Mouse (Mus musculus): Measurements from ENCODE around the gene Gm17332. TPM values are rescaled to one million over a fixed set of nuclear protein-coding genes. Genes with fewer than 3 reads are reported as not detected.
A peak's percentile ranks its signal among the peaks of the same experiment; 100 is the strongest.
"Not testable (repeated sequence)": the region's sequence is repeated elsewhere in the genome, so short reads cannot be mapped to it uniquely, and the experiment has no call there.

Gm17332 gene
- polyA plus RNA-seq, 2 experiments = not detected

- Histone ChIP-seq H3K4me2 (ENCODE audit: low read depth) (no peak overlapping the region), H3K4me3 (ENCODE audit: insufficient read depth in 1 of 2, low read depth in 2 of 2, low read length in 2 of 2) (no peak overlapping the region), H3K4me1 (replicated peaks; ENCODE audit: control insufficient read depth in 2 of 2, insufficient read depth in 2 of 2, low read length in 1 of 2) (no peaks in the 10 kb centered on the region), H3K27ac (no peak overlapping the region), H3K9me3 (ENCODE audit: control insufficient read depth, low read length) (no peaks in the 10 kb centered on the region), H3K27me3 (ENCODE audit: control insufficient read depth, insufficient read depth, low read length) (no peaks in the 10 kb centered on the region), H3K9ac (replicated peaks) (no peak overlapping the region), H3K36me3 (replicated peaks; ENCODE audit: control insufficient read depth, insufficient read depth, low read depth) (no peaks in the 10 kb centered on the region)
- TF ChIP-seq EP300 (IDR thresholded peaks at IDR 0.05; ENCODE audit: low read depth) = no peak
- TF ChIP-seq CTCF (IDR thresholded peaks at IDR 0.05; ENCODE audit: low read depth) = no peak
- ATAC-seq (ENCODE audit: insufficient read depth) (no peak), DNase-seq (ENCODE audit: low read depth in 3 of 3, low spot score in 3 of 3) (no peak)
- WGBS (ENCODE audit: insufficient replicate concordance) = 57% methylated on average over 2 of the region's 2 CpGs
These were observed 12.5 kb upstream of the Gm17332 start for GRCm38 (mm10) chr11:31194761-31195160.

- WGBS (ENCODE audit: insufficient replicate concordance) = 11% methylated on average over 4 of the region's 4 CpGs
- Histone ChIP-seq H3K4me2 (ENCODE audit: low read depth) (peak overlapping the region; percentile 58), H3K9me3 (ENCODE audit: control insufficient read depth, low read length) (no peaks in the 10 kb centered on the region), H3K27me3 (ENCODE audit: control insufficient read depth, insufficient read depth, low read length) (no peaks in the 10 kb centered on the region), H3K4me1 (replicated peaks; ENCODE audit: control insufficient read depth in 2 of 2, insufficient read depth in 2 of 2, low read length in 1 of 2) (0 out of 4 replicates have a peak, but pooled peaks cover 0 to 3% of the 10 kb centered on the region in 2 experiments), H3K27ac (no peak overlapping the region), H3K4me3 (ENCODE audit: insufficient read depth in 1 of 2, low read depth in 2 of 2, low read length in 2 of 2) (no peak overlapping the region), H3K9ac (replicated peaks) (no peak overlapping the region), H3K36me3 (replicated peaks; ENCODE audit: control insufficient read depth, insufficient read depth, low read depth) (no peaks in the 10 kb centered on the region)
- DNase-seq (ENCODE audit: low read depth in 3 of 3, low spot score in 3 of 3) (peak in 1 of 3 experiments; percentile 10), ATAC-seq (ENCODE audit: insufficient read depth) (peak; percentile 81)
- TF ChIP-seq EP300 (IDR thresholded peaks at IDR 0.05; ENCODE audit: low read depth) (peak; percentile 38; the same call in 1 of the 2 replicates), CTCF (IDR thresholded peaks at IDR 0.05; ENCODE audit: low read depth) (no peak)
These were observed 12.1 kb downstream of the Gm17332 start for GRCm38 (mm10) chr11:31170052-31170646.

- Histone ChIP-seq H3K27me3 (ENCODE audit: control insufficient read depth, insufficient read depth, low read length) (no peaks in the 10 kb centered on the region), H3K27ac (no peak overlapping the region), H3K4me2 (ENCODE audit: low read depth) (peak overlapping the region; percentile 58), H3K4me1 (replicated peaks; ENCODE audit: control insufficient read depth in 2 of 2, insufficient read depth in 2 of 2, low read length in 1 of 2) (0 out of 4 replicates have a peak, but pooled peaks cover 0 to 3% of the 10 kb centered on the region in 2 experiments), H3K36me3 (replicated peaks; ENCODE audit: control insufficient read depth, insufficient read depth, low read depth) (no peaks in the 10 kb centered on the region), H3K9ac (replicated peaks) (0 out of 2 replicates have a peak overlapping the region, but pooled peaks have one; percentile 6), H3K4me3 (ENCODE audit: insufficient read depth in 1 of 2, low read depth in 2 of 2, low read length in 2 of 2) (peak overlapping the region; percentile 13 to 37; a peak in 3 of 4 replicates), H3K9me3 (ENCODE audit: control insufficient read depth, low read length) (no peaks in the 10 kb centered on the region)
- DNase-seq (ENCODE audit: low read depth in 3 of 3, low spot score in 3 of 3) (peak in 1 of 3 experiments; percentile 0), ATAC-seq (ENCODE audit: insufficient read depth) (peak; percentile 72)
- no peak for TF ChIP-seq CTCF (IDR thresholded peaks at IDR 0.05; ENCODE audit: low read depth)
- no peak for TF ChIP-seq EP300 (IDR thresholded peaks at IDR 0.05; ENCODE audit: low read depth)
- WGBS (ENCODE audit: insufficient replicate concordance) = 3% methylated on average over 21 of the region's 21 CpGs
These were observed 12.9 kb downstream of the Gm17332 start for GRCm38 (mm10) chr11:31169161-31170051.

GRCm38 (mm10) chr11:31168831-31169160 lies 13.5 kb downstream of the Gm17332 start:
- no peak overlapping the region for H3K9ac ChIP-seq (replicated peaks)
- TF ChIP-seq CTCF (IDR thresholded peaks at IDR 0.05; ENCODE audit: low read depth) = no peak
- no peak for TF ChIP-seq EP300 (IDR thresholded peaks at IDR 0.05; ENCODE audit: low read depth)
- 0 out of 4 replicates have a peak, but pooled peaks cover 0 to 3% of the 10 kb centered on the region in 2 experiments for H3K4me1 ChIP-seq (replicated peaks; ENCODE audit: control insufficient read depth in 2 of 2, insufficient read depth in 2 of 2, low read length in 1 of 2)
- H3K27me3 ChIP-seq (ENCODE audit: control insufficient read depth, insufficient read depth, low read length) = no peaks in the 10 kb centered on the region
- no peak overlapping the region for H3K27ac ChIP-seq
- WGBS (ENCODE audit: insufficient replicate concordance) = 25% methylated on average over 2 of the region's 2 CpGs
- DNase-seq (ENCODE audit: low read depth in 3 of 3, low spot score in 3 of 3) (no peak), ATAC-seq (ENCODE audit: insufficient read depth) (no peak)
- H3K9me3 ChIP-seq (ENCODE audit: control insufficient read depth, low read length) = no peaks in the 10 kb centered on the region
- no peaks in the 10 kb centered on the region for H3K36me3 ChIP-seq (replicated peaks; ENCODE audit: control insufficient read depth, insufficient read depth, low read depth)
- H3K4me2 ChIP-seq (ENCODE audit: low read depth) = peak overlapping the region; percentile 58; the same call in 1 of the 2 replicates
- no peak overlapping the region for H3K4me3 ChIP-seq (ENCODE audit: insufficient read depth in 1 of 2, low read depth in 2 of 2, low read length in 2 of 2)

- H3K4me2 ChIP-seq (ENCODE audit: low read depth) = no peak overlapping the region
- no peak overlapping the region for H3K4me3 ChIP-seq (ENCODE audit: insufficient read depth in 1 of 2, low read depth in 2 of 2, low read length in 2 of 2)
- DNase-seq (ENCODE audit: low read depth in 3 of 3, low spot score in 3 of 3) = no peak
- TF ChIP-seq EP300 (IDR thresholded peaks at IDR 0.05; ENCODE audit: low read depth) = no peak
- no peak for TF ChIP-seq CTCF (IDR thresholded peaks at IDR 0.05; ENCODE audit: low read depth)
- no peak overlapping the region for H3K27ac ChIP-seq
- ATAC-seq (ENCODE audit: insufficient read depth) = no peak
- no peaks in the 10 kb centered on the region for H3K36me3 ChIP-seq (replicated peaks; ENCODE audit: control insufficient read depth, insufficient read depth, low read depth)
- no peaks in the 10 kb centered on the region for H3K4me1 ChIP-seq (replicated peaks; ENCODE audit: control insufficient read depth in 2 of 2, insufficient read depth in 2 of 2, low read length in 1 of 2)
- no peak overlapping the region for H3K9ac ChIP-seq (replicated peaks)
- no peaks in the 10 kb centered on the region for H3K9me3 ChIP-seq (ENCODE audit: control insufficient read depth, low read length)
- 49% methylated on average over 3 of the region's 3 CpGs for WGBS (ENCODE audit: insufficient replicate concordance)
- no peaks in the 10 kb centered on the region for H3K27me3 ChIP-seq (ENCODE audit: control insufficient read depth, insufficient read depth, low read length)
These were observed 25.2 kb downstream of the Gm17332 start for GRCm38 (mm10) chr11:31157021-31157420.

GRCm38 (mm10) chr11:31138394-31138793 lies 43.9 kb downstream of the Gm17332 start:
- 15% methylated on average over 1 of the region's 1 CpGs for WGBS (ENCODE audit: insufficient replicate concordance)

GRCm38 (mm10) chr11:31134824-31135223 lies 47.4 kb downstream of the Gm17332 start:
- H3K9me3 ChIP-seq (ENCODE audit: control insufficient read depth, low read length); H3K9ac ChIP-seq (replicated peaks); ATAC-seq (ENCODE audit: insufficient read depth); H3K4me2 ChIP-seq (ENCODE audit: low read depth); H3K27me3 ChIP-seq (ENCODE audit: control insufficient read depth, insufficient read depth, low read length); DNase-seq (ENCODE audit: low read depth in 3 of 3, low spot score in 3 of 3); H3K36me3 ChIP-seq (replicated peaks; ENCODE audit: control insufficient read depth, insufficient read depth, low read depth); H3K4me1 ChIP-seq (replicated peaks; ENCODE audit: control insufficient read depth in 2 of 2, insufficient read depth in 2 of 2, low read length in 1 of 2); H3K4me3 ChIP-seq (ENCODE audit: insufficient read depth in 1 of 2, low read depth in 2 of 2, low read length in 2 of 2); H3K27ac ChIP-seq: not testable (repeated sequence)
- WGBS (ENCODE audit: insufficient replicate concordance) = 54% methylated on average over 1 of the region's 1 CpGs

More at GRCm38 (mm10) chr11:31138394-31138793, 43.9 kb downstream of the Gm17332 start:
- DNase-seq (ENCODE audit: low read depth in 3 of 3, low spot score in 3 of 3); H3K9ac ChIP-seq (replicated peaks); ATAC-seq (ENCODE audit: insufficient read depth); H3K9me3 ChIP-seq (ENCODE audit: control insufficient read depth, low read length); H3K4me2 ChIP-seq (ENCODE audit: low read depth); H3K36me3 ChIP-seq (replicated peaks; ENCODE audit: control insufficient read depth, insufficient read depth, low read depth); H3K4me3 ChIP-seq (ENCODE audit: insufficient read depth in 1 of 2, low read depth in 2 of 2, low read length in 2 of 2); H3K27ac ChIP-seq; H3K27me3 ChIP-seq (ENCODE audit: control insufficient read depth, insufficient read depth, low read length); H3K4me1 ChIP-seq (replicated peaks; ENCODE audit: control insufficient read depth in 2 of 2, insufficient read depth in 2 of 2, low read length in 1 of 2): not testable (repeated sequence)
